Mouse (Mus musculus) lung, postnatal 0 days (tissue): ENCODE data around the gene Psma5.

ENCODE experiments used
- CTCF ChIP-seq: IDR thresholded peaks from 2 replicates; pipeline ENCODE4 v1.5.1; 2016; ENCODE audit warnings: antibody characterized with exemption, mild to moderate bottlenecking
- EP300 ChIP-seq: IDR thresholded peaks from 2 replicates; pipeline ENCODE4 v1.6.1; 2016; ENCODE audit warnings: antibody characterized with exemption, mild to moderate bottlenecking, control low read depth

DNA sequence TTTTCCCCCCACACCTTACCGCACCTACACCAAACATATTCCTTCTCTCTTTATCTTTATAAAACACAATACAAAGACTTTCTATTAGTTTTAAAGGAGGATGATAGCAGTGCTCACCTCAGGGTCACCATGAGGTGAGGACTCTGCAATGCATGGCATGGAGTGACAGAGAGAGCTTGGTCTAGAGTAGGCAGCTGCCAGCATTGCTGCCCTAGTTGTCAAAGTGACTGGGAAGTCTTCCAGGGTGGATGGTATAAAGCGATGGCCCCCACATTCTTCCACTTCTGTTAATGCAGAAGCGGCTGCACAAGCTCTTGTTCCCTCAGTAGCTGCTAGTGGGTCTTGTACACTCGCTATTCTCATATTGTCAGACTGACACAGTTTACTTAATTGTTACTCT is 56.4 kb downstream of the Psma5 start:
- TF ChIP-seq CTCF = no peak
- no peak for TF ChIP-seq EP300
